Mouse (Mus musculus): ENCODE data around the gene Arap1.

DNA sequence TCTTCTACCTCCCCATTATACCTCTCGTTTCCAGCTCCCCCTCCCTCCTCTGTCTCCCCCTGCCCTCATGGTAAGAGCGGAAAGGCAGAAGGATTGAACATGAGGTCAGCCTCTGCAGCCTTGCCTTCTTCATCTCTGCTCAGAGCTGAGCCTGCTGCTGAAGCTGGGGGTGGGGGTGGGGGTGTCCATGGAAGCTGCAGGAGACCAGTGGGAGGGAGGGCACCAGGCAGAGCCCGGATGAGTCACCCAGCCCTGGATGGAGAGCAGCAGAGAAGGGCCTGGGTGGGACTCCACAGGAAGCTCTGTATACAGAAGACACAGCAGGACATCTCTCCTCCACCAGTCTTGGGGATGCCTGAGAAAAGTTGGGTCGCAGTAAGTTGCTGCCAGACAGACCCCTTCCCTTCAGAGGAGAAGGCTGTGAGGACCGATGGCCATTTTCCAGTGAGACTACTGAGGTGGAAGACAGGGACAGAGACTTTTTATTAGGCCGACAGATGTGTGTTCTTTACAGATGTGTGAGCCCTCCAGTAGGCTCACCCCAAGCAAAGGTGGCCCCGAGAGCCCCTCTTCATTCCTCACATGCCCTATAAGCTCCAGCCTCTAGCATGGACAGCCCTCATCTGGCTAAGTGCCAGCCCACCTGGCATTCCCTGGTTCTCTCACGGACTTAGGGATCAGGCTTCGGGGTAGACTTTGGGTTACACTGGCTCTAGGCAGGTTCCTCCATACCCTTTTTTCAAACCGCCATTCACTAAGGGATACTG lies 17.6 kb upstream of the Arap1 start:
- TF ChIP-seq CTCF (IDR thresholded peaks at IDR 0.05; ENCODE audit: low read depth, low read length) (no peak), POLR2A (IDR thresholded peaks at IDR 0.05; ENCODE audit: extremely low read depth, insufficient read depth, low read length) (no peak)
